Mouse (Mus musculus) ES-E14 (cell line): ENCODE results near the gene Gpr62. TPM values are rescaled to one million over a fixed set of nuclear protein-coding genes. Genes with fewer than 3 reads are reported as not detected.

Source experiments
- DNase-seq: peaks from one replicate; pipeline ENCODE4 v3.0.0-alpha.2; 2013; ENCODE audit warnings: low read depth, low spot score
- H3K27ac ChIP-seq: 2 replicates; pipeline ENCODE4 v1.5.1; 2012; ENCODE audit warnings: low read depth, mild to moderate bottlenecking, low read length, moderate library complexity, mixed read lengths; ENCODE audit not compliant: poor library complexity, insufficient read depth, severe bottlenecking
- H3K36me3 ChIP-seq: 2 replicates; pipeline ENCODE4 v1.6.1; 2012; ENCODE audit warnings: mild to moderate bottlenecking, low read length, moderate library complexity, mixed read lengths; ENCODE audit not compliant: control insufficient read depth, poor library complexity, insufficient read depth, severe bottlenecking
- H3K4me1 ChIP-seq, 2 experiments: fragments of 150-350 bp in 1 of 2; sonication (generic) in 1 of 2; 2 replicates each; pipeline ENCODE4 v1.6.1; 2012; ENCODE audit warnings: low read length in 2 of 2, mild to moderate bottlenecking in 1 of 2, mixed read lengths in 1 of 2; ENCODE audit not compliant: control insufficient read depth in 2 of 2, insufficient read depth in 2 of 2, poor library complexity in 1 of 2
- H3K4me3 ChIP-seq, 2 experiments: fragments of 150-350 bp in 1 of 2; sonication (generic) in 1 of 2; 2 replicates each; pipeline ENCODE4 v1.5.1; 2012; ENCODE audit warnings: low read length in 2 of 2, low read depth in 1 of 2, mild to moderate bottlenecking in 1 of 2, mixed read lengths in 1 of 2; ENCODE audit not compliant: insufficient read depth in 1 of 2, poor library complexity in 1 of 2, severe bottlenecking in 1 of 2
- H3K9ac ChIP-seq: 2 replicates; pipeline ENCODE4 v1.6.1; 2012; ENCODE audit warnings: low read depth, mild to moderate bottlenecking, low read length, mixed read lengths; ENCODE audit not compliant: poor library complexity, insufficient read depth, severe bottlenecking
- H3K9me3 ChIP-seq: fragments of 150-350 bp; sonication (generic); 2 replicates; pipeline ENCODE4 v1.6.1; 2012; ENCODE audit warnings: low read depth, mild to moderate bottlenecking, low read length; ENCODE audit not compliant: control insufficient read depth, insufficient read depth
- CHD2 ChIP-seq: IDR thresholded peaks from 2 replicates; pipeline ENCODE4 v1.6.1; 2014; ENCODE audit warnings: mild to moderate bottlenecking, low read depth, low read length, inconsistent platforms
- HCFC1 ChIP-seq: IDR thresholded peaks from 2 replicates; pipeline ENCODE4 v1.6.1; 2012; ENCODE audit warnings: low read length, inconsistent platforms, borderline replicate concordance; ENCODE audit not compliant: insufficient read depth
- MAFK ChIP-seq: IDR thresholded peaks from 2 replicates; pipeline ENCODE4 v1.6.1; 2014; ENCODE audit warnings: mild to moderate bottlenecking, low read depth, low read length, inconsistent platforms; ENCODE audit not compliant: insufficient read depth
- ZC3H11A ChIP-seq: IDR thresholded peaks from 2 replicates; pipeline ENCODE4 v1.6.1; 2012; ENCODE audit warnings: low read depth, mild to moderate bottlenecking, inconsistent platforms, low read length, borderline replicate concordance
- ZNF384 ChIP-seq: IDR thresholded peaks from 2 replicates; pipeline ENCODE4 v1.6.1; 2012; ENCODE audit warnings: low read depth, low read length, inconsistent platforms
- in situ Hi-C, 2 experiments: fragments of 600-800 bp; cut with MboI; formaldehyde crosslinking; loops; one replicate each; pipeline ENCODE4 v1.15.1; 2025; ENCODE audit warnings: low sequenced_read_pairs in 2 of 2, inconsistent platforms in 1 of 2; ENCODE audit not compliant: unreplicated experiment in 2 of 2
- total RNA-seq: library from RNA; depleted of rRNA; stranded (reverse); fragments of 300-350 nt; gene quantifications from 2 replicates; pipeline ENCODE4 v1.2.3, GENCODE M21; 2012

Gene Gpr62
- total RNA-seq, 1 experiment: 0.22 TPM

DNA sequence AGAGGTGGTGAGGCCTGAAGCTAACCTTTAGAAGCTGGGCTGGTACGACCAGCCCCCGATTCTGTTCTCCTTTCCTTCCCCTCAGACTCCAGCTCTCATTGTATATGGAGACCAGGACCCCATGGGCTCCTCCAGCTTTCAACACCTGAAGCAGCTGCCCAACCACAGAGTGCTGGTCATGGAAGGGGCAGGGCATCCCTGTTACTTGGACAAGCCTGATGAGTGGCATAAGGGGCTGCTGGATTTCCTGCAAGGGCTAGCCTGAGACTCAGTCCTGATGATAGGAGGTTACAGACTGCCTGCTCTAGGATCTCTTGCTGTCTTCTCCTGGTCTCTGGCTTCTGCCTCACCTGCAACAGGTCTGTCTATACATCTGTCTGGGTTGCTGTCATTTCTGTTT is 13.8 kb downstream of the Gpr62 start:
- no peak overlapping the region for H3K4me3 ChIP-seq
- H3K27ac ChIP-seq: no peak overlapping the region; the same call in 1 of the 2 replicates
- DNase-seq: no peak
- in situ Hi-C loops: no loop called here
- TF ChIP-seq HCFC1 (no peak), ZNF384 (no peak), MAFK (no peak)
- H3K4me1 ChIP-seq: peaks cover 14 to 36% of the 10 kb centered on the region in 2 experiments
- no peaks in the 10 kb centered on the region for H3K36me3 ChIP-seq
- H3K9ac ChIP-seq: no peak overlapping the region
- no peaks in the 10 kb centered on the region for H3K9me3 ChIP-seq

GRCm38 (mm10) chr9:106451298-106451697 is 14.4 kb downstream of the Gpr62 start:
- TF ChIP-seq ZNF384 (no peak), MAFK (no peak), CHD2 (no peak), HCFC1 (no peak), ZC3H11A (no peak)
- Histone ChIP-seq H3K9me3 (no peaks in the 10 kb centered on the region), H3K27ac (no peak overlapping the region), H3K4me3 (no peak overlapping the region), H3K4me1 (peaks cover 12 to 30% of the 10 kb centered on the region in 2 experiments), H3K9ac (no peak overlapping the region), H3K36me3 (no peaks in the 10 kb centered on the region)
- in situ Hi-C loops: no loop called here
- no peak for DNase-seq

DNA sequence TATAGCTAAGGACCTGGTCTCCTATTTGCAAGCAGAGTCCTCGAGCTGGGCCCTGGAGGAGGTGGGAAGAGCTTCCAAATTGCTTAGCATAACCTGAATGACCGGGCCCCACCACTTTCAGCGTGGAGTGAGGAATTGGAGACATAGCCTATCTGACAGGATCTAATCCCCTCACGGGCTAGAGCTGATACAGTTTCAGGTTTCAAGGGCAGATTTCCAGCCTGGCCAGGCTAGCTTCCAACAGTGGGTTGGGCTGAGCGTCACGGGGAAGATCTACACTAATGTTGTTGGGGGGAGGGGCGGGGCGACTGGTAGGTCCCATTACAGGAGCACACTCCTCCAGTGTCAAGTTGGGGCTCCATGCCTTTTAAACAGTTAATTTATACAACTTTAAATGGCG is 15.1 kb downstream of the Gpr62 start:
- Histone ChIP-seq H3K27ac (no peak overlapping the region), H3K9me3 (no peaks in the 10 kb centered on the region), H3K4me1 (peaks cover 7 to 26% of the 10 kb centered on the region in 2 experiments; a peak in 3 of 4 replicates), H3K9ac (no peak overlapping the region), H3K4me3 (no peak overlapping the region), H3K36me3 (no peaks in the 10 kb centered on the region)
- TF ChIP-seq HCFC1 (no peak), MAFK (no peak), CHD2 (no peak), ZC3H11A (no peak), ZNF384 (no peak)
- DNase-seq: no peak
- in situ Hi-C loops: no loop called here

DNA sequence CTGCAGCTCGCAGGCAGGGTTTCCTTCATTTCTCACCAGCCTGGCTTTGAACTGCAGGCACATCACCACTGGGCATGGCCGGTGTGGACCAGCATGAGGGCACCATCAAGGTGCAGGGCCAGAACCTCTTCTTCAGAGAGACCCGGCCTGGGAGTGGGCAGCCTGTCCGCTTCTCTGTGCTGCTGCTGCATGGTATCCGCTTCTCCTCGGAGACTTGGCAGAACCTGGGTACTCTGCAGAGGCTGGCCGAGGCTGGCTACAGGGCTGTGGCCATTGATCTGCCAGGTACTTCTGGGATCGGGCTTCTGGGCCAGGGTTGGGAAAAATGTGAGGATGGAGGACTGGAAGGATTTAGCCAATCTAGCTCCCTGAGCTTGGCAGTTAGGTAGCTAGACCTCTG is 15.8 kb downstream of the Gpr62 start:
- H3K4me1 ChIP-seq: peaks cover 7 to 26% of the 10 kb centered on the region in 2 experiments; a peak in 3 of 4 replicates
- no peak overlapping the region for H3K4me3 ChIP-seq
- H3K27ac ChIP-seq: no peak overlapping the region

GRCm38 (mm10) chr9:106448498-106449031 is 17.2 kb downstream of the Gpr62 start:
- peaks cover 7 to 26% of the 10 kb centered on the region in 2 experiments; a peak in 3 of 4 replicates for H3K4me1 ChIP-seq
- no peak for TF ChIP-seq ZC3H11A
- no peak for TF ChIP-seq ZNF384
- TF ChIP-seq HCFC1: no peak
- TF ChIP-seq CHD2: no peak
- TF ChIP-seq MAFK: no peak
- H3K9ac ChIP-seq: peak overlapping the region; percentile 72
- H3K36me3 ChIP-seq: no peaks in the 10 kb centered on the region
- in situ Hi-C loops: no loop called here
- no peaks in the 10 kb centered on the region for H3K9me3 ChIP-seq
- peak overlapping the region; percentile 71; a peak in 3 of 4 replicates for H3K4me3 ChIP-seq
- DNase-seq: no peak
- H3K27ac ChIP-seq: no peak overlapping the region

More for the DNA sequence above, 15.8 kb downstream of the Gpr62 start:
- no peak for DNase-seq
- Histone ChIP-seq H3K9ac (no peak overlapping the region), H3K36me3 (no peaks in the 10 kb centered on the region), H3K9me3 (no peaks in the 10 kb centered on the region)
- in situ Hi-C loops: no loop called here
- TF ChIP-seq HCFC1: no peak
